Mouse (Mus musculus) splenic B cell, adult 2 months (primary cell): ENCODE data around the gene Acap3.

Experiments used
- DNase-seq: peaks from one replicate; pipeline ENCODE4 v3.0.0-alpha.2; 2011; ENCODE audit warnings: low read depth, low spot score
- H3K27me3 ChIP-seq: 2 replicates; pipeline ENCODE4 v1.6.1; 2012; ENCODE audit warnings: mild to moderate bottlenecking, low read length, moderate library complexity, mixed read lengths; ENCODE audit not compliant: control insufficient read depth, poor library complexity, insufficient read depth, severe bottlenecking
- H3K36me3 ChIP-seq: 2 replicates; pipeline ENCODE4 v1.6.1; 2012; ENCODE audit warnings: mild to moderate bottlenecking, low read length, moderate library complexity, mixed read lengths; ENCODE audit not compliant: control insufficient read depth, poor library complexity, insufficient read depth, severe bottlenecking

The Acap3 gene

GRCm38 (mm10) chr4:155943049-155943452 is 51.4 kb downstream of the Acap3 start:
- peak; percentile 22 for DNase-seq
- Histone ChIP-seq H3K27me3 (no peaks in the 10 kb centered on the region), H3K36me3 (no peaks in the 10 kb centered on the region)

GRCm38 (mm10) chr4:155943534-155944249 is 52.1 kb downstream of the Acap3 start, which contains the start of gene Ube2j2:
Ube2j2 (plus strand) TSS chr4:155943831.
- Histone ChIP-seq H3K27me3 (no peaks in the 10 kb centered on the region), H3K36me3 (no peaks in the 10 kb centered on the region)
- peak; percentile 93 for DNase-seq

GRCm38 (mm10) chr4:155944271-155944670 is 52.6 kb downstream of the Acap3 start:
- Histone ChIP-seq H3K27me3 (no peaks in the 10 kb centered on the region), H3K36me3 (no peaks in the 10 kb centered on the region)
- DNase-seq = peak; percentile 44

GRCm38 (mm10) chr4:155947094-155947493 is 55.5 kb downstream of the Acap3 start:
- no peaks in the 10 kb centered on the region for H3K27me3 ChIP-seq
- H3K36me3 ChIP-seq = peaks cover 4% of the 10 kb centered on the region
- DNase-seq = no peak

- no peak for DNase-seq
- peaks cover 9% of the 10 kb centered on the region for H3K36me3 ChIP-seq
Measured at GRCm38 (mm10) chr4:155955491-155955890, 63.9 kb downstream of the Acap3 start.

More at GRCm38 (mm10) chr4:155955491-155955890, 63.9 kb downstream of the Acap3 start:
- H3K27me3 ChIP-seq = no peaks in the 10 kb centered on the region
